Mouse (Mus musculus) midbrain, postnatal 0 days (tissue): ENCODE results near the gene Tacc2. TPM values are rescaled to one million over a fixed set of nuclear protein-coding genes. Genes with fewer than 3 reads are reported as not detected.

Experiments used
- ATAC-seq: fragments of 200-750 bp; cut with Nextera tagmentation; 2 replicates; pipeline ENCODE4 v1.8.0; 2017; ENCODE audit warnings: moderate number of reproducible peaks, mild to moderate bottlenecking, moderate TSS enrichment, moderate library complexity; ENCODE audit not compliant: low FRiP score
- DNase-seq: peaks from one replicate; pipeline ENCODE4 v3.0.0-alpha.2; 2015; ENCODE audit warnings: low spot score
- H3K27ac ChIP-seq: fragments of 300-500 bp; sonication (generic); 2 replicates; pipeline ENCODE4 v1.5.1; 2014; ENCODE audit warnings: low read depth, mild to moderate bottlenecking, low read length, mixed read lengths
- H3K27me3 ChIP-seq: fragments of 300-500 bp; sonication (generic); 2 replicates; pipeline ENCODE4 v1.6.1; 2014; ENCODE audit warnings: low read length, control low read depth, mixed read lengths; ENCODE audit not compliant: insufficient read depth
- H3K36me3 ChIP-seq: fragments of 300-500 bp; sonication (generic); 2 replicates; pipeline ENCODE4 v1.6.1; 2014; ENCODE audit warnings: low read length, control low read depth, mixed read lengths; ENCODE audit not compliant: insufficient read depth
- H3K4me1 ChIP-seq: fragments of 300-500 bp; sonication (generic); 2 replicates; pipeline ENCODE4 v1.6.1; 2014; ENCODE audit warnings: mild to moderate bottlenecking, control low read depth, antibody characterized with exemption, low read length, mixed read lengths; ENCODE audit not compliant: insufficient read depth
- H3K4me2 ChIP-seq: fragments of 300-500 bp; sonication (generic); 2 replicates; pipeline ENCODE4 v1.6.1; 2014; ENCODE audit warnings: low read depth, mild to moderate bottlenecking, low read length, mixed read lengths; ENCODE audit not compliant: poor library complexity, severe bottlenecking
- H3K4me3 ChIP-seq: fragments of 300-500 bp; sonication (generic); 2 replicates; pipeline ENCODE4 v1.5.1; 2014; ENCODE audit warnings: low read depth, mild to moderate bottlenecking, low read length, moderate library complexity
- H3K9ac ChIP-seq: fragments of 300-500 bp; sonication (generic); replicated peaks from 2 replicates; pipeline ENCODE4 v1.6.1; 2014; ENCODE audit warnings: mild to moderate bottlenecking, low read length, moderate library complexity, mixed read lengths; ENCODE audit not compliant: poor library complexity, severe bottlenecking
- H3K9me3 ChIP-seq: fragments of 300-500 bp; sonication (generic); 2 replicates; pipeline ENCODE4 v1.6.1; 2016; ENCODE audit warnings: low read length, control low read depth
- CTCF ChIP-seq: IDR thresholded peaks from 2 replicates; pipeline ENCODE4 v1.5.1; 2016; ENCODE audit warnings: antibody characterized with exemption, mild to moderate bottlenecking
- WGBS: fragments of 180-500 bp; shearing (Covaris S2); extraction: QIAGEN DNeasy Blood & Tissue Kit; methylation state at CpG from one replicate; pipeline ENCODE4 v1.1.7; 2014; 5-methylcytosine and 5-hydroxymethylcytosine counted together
- polyA plus RNA-seq: library from polyadenylated mRNA; unstranded; fragments of >200 nt; fragmentation: Nextera tagmentation; extraction: Ambion mirVana; gene quantifications from 2 replicates; pipeline ENCODE4 v1.2.1, GENCODE M21; 2015
- total RNA-seq: library from RNA; depleted of rRNA; stranded (reverse); fragments of >200 nt; gene quantifications from 2 replicates; pipeline ENCODE4 v1.2.3, GENCODE M21; 2014; rRNA removed

The Tacc2 gene
- total and polyA plus RNA-seq, 2 experiments from 2014 or later = 54.8 to 55.9 TPM

- Histone ChIP-seq H3K27me3 (no peaks in the 10 kb centered on the region), H3K27ac (no peak overlapping the region), H3K36me3 (no peaks in the 10 kb centered on the region), H3K4me3 (no peak overlapping the region), H3K4me1 (no peaks in the 10 kb centered on the region), H3K4me2 (no peak overlapping the region), H3K9me3 (no peaks in the 10 kb centered on the region), H3K9ac (no peak overlapping the region)
- 63% methylated on average over 8 of the region's 8 CpGs for WGBS
- ATAC-seq (no peak), DNase-seq (no peak)
- no peak for TF ChIP-seq CTCF
Observed at GRCm38 (mm10) chr7:130803251-130803825, 226.1 kb downstream of the Tacc2 start.

GRCm38 (mm10) chr7:130804991-130805390, 227.8 kb downstream of the Tacc2 start:
- WGBS = 81% methylated on average over 5 of the region's 5 CpGs
- Histone ChIP-seq H3K4me3 (no peak overlapping the region), H3K36me3 (no peaks in the 10 kb centered on the region), H3K27me3 (no peaks in the 10 kb centered on the region), H3K9ac (no peak overlapping the region), H3K4me2 (no peak overlapping the region), H3K4me1 (no peaks in the 10 kb centered on the region), H3K27ac (no peak overlapping the region), H3K9me3 (no peaks in the 10 kb centered on the region)
- TF ChIP-seq CTCF = no peak
- ATAC-seq (no peak), DNase-seq (no peak)

- H3K36me3 ChIP-seq = no peaks in the 10 kb centered on the region
- no peak for ATAC-seq
- no peaks in the 10 kb centered on the region for H3K27me3 ChIP-seq
- H3K4me2 ChIP-seq = no peak overlapping the region
- whole genome bisulfite sequencing = 73% methylated on average over 8 of the region's 8 CpGs
- TF ChIP-seq CTCF = no peak
- no peaks in the 10 kb centered on the region for H3K9me3 ChIP-seq
- H3K9ac ChIP-seq = no peak overlapping the region
- no peaks in the 10 kb centered on the region for H3K4me1 ChIP-seq
- DNase-seq = peak; percentile 5
- H3K27ac ChIP-seq = no peak overlapping the region
- H3K4me3 ChIP-seq = no peak overlapping the region
Observed at GRCm38 (mm10) chr7:130807749-130808148, 230.5 kb downstream of the Tacc2 start.

DNA sequence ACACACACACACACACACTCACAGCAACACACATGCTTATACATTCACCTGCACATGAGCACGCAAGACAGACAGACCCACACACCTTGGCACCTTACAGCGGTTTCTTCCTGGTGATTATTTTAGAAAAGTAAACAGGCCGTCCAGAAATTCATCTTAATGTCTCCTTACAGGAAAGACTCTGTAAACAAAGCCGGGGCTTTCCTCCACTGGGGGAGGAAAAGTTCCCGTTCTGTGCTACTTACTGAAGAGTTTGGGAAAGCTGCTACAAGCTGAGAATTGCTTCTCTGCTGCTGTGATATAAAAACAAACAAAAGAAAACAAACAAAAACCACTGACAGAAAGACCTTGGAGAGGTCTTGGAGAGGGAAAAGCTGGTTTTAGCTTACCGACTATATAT, 231.5 kb downstream of the Tacc2 start:
- 80% methylated on average over 6 of the region's 6 CpGs for WGBS
- Histone ChIP-seq H3K9ac (no peak overlapping the region), H3K36me3 (no peaks in the 10 kb centered on the region), H3K9me3 (no peaks in the 10 kb centered on the region), H3K4me2 (no peak overlapping the region), H3K4me3 (no peak overlapping the region), H3K27ac (no peak overlapping the region), H3K27me3 (no peaks in the 10 kb centered on the region), H3K4me1 (no peaks in the 10 kb centered on the region)
- no peak for DNase-seq
- TF ChIP-seq CTCF = no peak
- no peak for ATAC-seq

GRCm38 (mm10) chr7:130810238-130810637, 233.0 kb downstream of the Tacc2 start:
- no peak overlapping the region for H3K4me2 ChIP-seq
- H3K27ac ChIP-seq = no peak overlapping the region
- no peaks in the 10 kb centered on the region for H3K9me3 ChIP-seq
- DNase-seq (no peak), ATAC-seq (no peak)
- H3K27me3 ChIP-seq = no peaks in the 10 kb centered on the region
- no peak overlapping the region for H3K9ac ChIP-seq
- H3K4me1 ChIP-seq = no peaks in the 10 kb centered on the region
- 85% methylated on average over 4 of the region's 4 CpGs for WGBS
- no peak for TF ChIP-seq CTCF
- H3K4me3 ChIP-seq = no peak overlapping the region
- no peaks in the 10 kb centered on the region for H3K36me3 ChIP-seq

GRCm38 (mm10) chr7:130812407-130812806, 235.2 kb downstream of the Tacc2 start:
- WGBS = 50% methylated on average over 16 of the region's 16 CpGs
- Histone ChIP-seq H3K27me3 (no peaks in the 10 kb centered on the region), H3K4me2 (no peak overlapping the region), H3K36me3 (no peaks in the 10 kb centered on the region), H3K4me3 (no peak overlapping the region), H3K4me1 (no peaks in the 10 kb centered on the region), H3K9ac (no peak overlapping the region), H3K27ac (no peak overlapping the region), H3K9me3 (no peaks in the 10 kb centered on the region)
- no peak for ATAC-seq
- no peak for TF ChIP-seq CTCF
- DNase-seq = no peak

Other genes starting within 250 kb of the Tacc2 start
- gene Ate1, start 57.1 kb upstream of the Tacc2 start, total RNA-seq = 47.4 and 60.5 TPM in 2 replicates
- 101 and 129 TPM in 2 replicates for gene Ate1, start 57.1 kb upstream of the Tacc2 start, polyA plus RNA-seq
- 38.7 and 46.1 TPM in 2 replicates for gene Nsmce4a, start 4.3 kb upstream of the Tacc2 start, total RNA-seq
- 67.7 and 67.9 TPM in 2 replicates for gene Nsmce4a, start 4.3 kb upstream of the Tacc2 start, polyA plus RNA-seq
- gene Btbd16, start 196.6 kb downstream of the Tacc2 start, total RNA-seq = not detected in 2 replicates
- gene Btbd16, start 196.6 kb downstream of the Tacc2 start, polyA plus RNA-seq = 0.29 and 0.32 TPM in 2 replicates